Mouse (Mus musculus): Measurements from ENCODE around the gene Zscan10.
"Not testable (repeated sequence)": the region's sequence is repeated elsewhere in the genome, so short reads cannot be mapped to it uniquely, and the experiment has no call there.

Zscan10 gene

GRCm38 (mm10) chr17:23585721-23586491 lies 14.8 kb upstream of the Zscan10 start:
- peak; percentile 74; the same call in 1 of the 2 replicates for ATAC-seq (ENCODE audit: insufficient number of reproducible peaks, low FRiP score, low TSS enrichment)

- ATAC-seq (ENCODE audit: insufficient number of reproducible peaks, low FRiP score, low TSS enrichment) = no peak
Measured at GRCm38 (mm10) chr17:23587253-23587652, 13.4 kb upstream of the Zscan10 start.

- peak; percentile 98 for ATAC-seq (ENCODE audit: insufficient number of reproducible peaks, low FRiP score, low TSS enrichment)
Measured at GRCm38 (mm10) chr17:23592208-23592925, 8.3 kb upstream of the Zscan10 start.

GRCm38 (mm10) chr17:23592926-23593300 lies 7.7 kb upstream of the Zscan10 start:
- peak; percentile 61; the same call in 1 of the 2 replicates for ATAC-seq (ENCODE audit: insufficient number of reproducible peaks, low FRiP score, low TSS enrichment)

GRCm38 (mm10) chr17:23595139-23595538 lies 5.5 kb upstream of the Zscan10 start:
- not testable (repeated sequence) for ATAC-seq (ENCODE audit: insufficient number of reproducible peaks, low FRiP score, low TSS enrichment)

- peak; percentile 93 for ATAC-seq (ENCODE audit: insufficient number of reproducible peaks, low FRiP score, low TSS enrichment)
Measured at GRCm38 (mm10) chr17:23598582-23599552, 1.8 kb upstream of the Zscan10 start, which contains the start of gene Zfp13. Zfp13 (minus strand) TSS chr17:23599487.

GRCm38 (mm10) chr17:23599605-23600063 lies 1.0 kb upstream of the Zscan10 start:
- no peak for ATAC-seq (ENCODE audit: insufficient number of reproducible peaks, low FRiP score, low TSS enrichment)

GRCm38 (mm10) chr17:23601836-23602585 lies 1.4 kb downstream of the Zscan10 start:
- ATAC-seq (ENCODE audit: insufficient number of reproducible peaks, low FRiP score, low TSS enrichment) = no peak

GRCm38 (mm10) chr17:23603077-23603476 lies 2.4 kb downstream of the Zscan10 start:
- ATAC-seq (ENCODE audit: insufficient number of reproducible peaks, low FRiP score, low TSS enrichment) = no peak

- no peak for ATAC-seq (ENCODE audit: insufficient number of reproducible peaks, low FRiP score, low TSS enrichment)
Measured at GRCm38 (mm10) chr17:23603542-23603941, 2.9 kb downstream of the Zscan10 start.

GRCm38 (mm10) chr17:23604394-23604793 lies 3.7 kb downstream of the Zscan10 start:
- no peak for ATAC-seq (ENCODE audit: insufficient number of reproducible peaks, low FRiP score, low TSS enrichment)

GRCm38 (mm10) chr17:23605220-23605619 lies 4.6 kb downstream of the Zscan10 start:
- ATAC-seq (ENCODE audit: insufficient number of reproducible peaks, low FRiP score, low TSS enrichment) = no peak

- ATAC-seq (ENCODE audit: insufficient number of reproducible peaks, low FRiP score, low TSS enrichment) = peak; percentile 40; the same call in 1 of the 2 replicates
Measured at GRCm38 (mm10) chr17:23609612-23610011, 9.0 kb downstream of the Zscan10 start.

GRCm38 (mm10) chr17:23610361-23610800 lies 9.7 kb downstream of the Zscan10 start:
- ATAC-seq (ENCODE audit: insufficient number of reproducible peaks, low FRiP score, low TSS enrichment) = peak; percentile 52; the same call in 1 of the 2 replicates

- ATAC-seq (ENCODE audit: insufficient number of reproducible peaks, low FRiP score, low TSS enrichment) = no peak
Measured at GRCm38 (mm10) chr17:23617087-23617486, 16.4 kb downstream of the Zscan10 start.

- ATAC-seq (ENCODE audit: insufficient number of reproducible peaks, low FRiP score, low TSS enrichment) = no peak
Measured at GRCm38 (mm10) chr17:23620351-23620750, 19.7 kb downstream of the Zscan10 start.

- no peak for ATAC-seq (ENCODE audit: insufficient number of reproducible peaks, low FRiP score, low TSS enrichment)
Measured at GRCm38 (mm10) chr17:23627813-23628212, 27.2 kb downstream of the Zscan10 start.

- ATAC-seq (ENCODE audit: insufficient number of reproducible peaks, low FRiP score, low TSS enrichment) = peak; percentile 66; the same call in 1 of the 2 replicates
Measured at GRCm38 (mm10) chr17:23630195-23631020, 29.8 kb downstream of the Zscan10 start.

Data from cerebellum, adult (tissue).